Mouse (Mus musculus) hindbrain, embryonic 13.5 days (tissue): ENCODE results near the gene Trim46. TPM values are rescaled to one million over a fixed set of nuclear protein-coding genes. Genes with fewer than 3 reads are reported as not detected.

Experiments
- ATAC-seq: fragments of 200-750 bp; cut with Nextera tagmentation; 2 replicates; pipeline ENCODE4 v1.8.0; 2017; ENCODE audit warnings: moderate TSS enrichment; ENCODE audit not compliant: low FRiP score
- H3K27ac ChIP-seq: fragments of 300-500 bp; sonication (generic); 2 replicates; pipeline ENCODE4 v1.5.1; 2015; ENCODE audit warnings: inconsistent platforms, mild to moderate bottlenecking, moderate library complexity
- H3K27me3 ChIP-seq: fragments of 300-500 bp; sonication (generic); 2 replicates; pipeline ENCODE4 v1.6.1; 2015; ENCODE audit warnings: mild to moderate bottlenecking, inconsistent platforms
- H3K36me3 ChIP-seq: fragments of 300-500 bp; sonication (generic); 2 replicates; pipeline ENCODE4 v1.6.1; 2015; ENCODE audit warnings: mild to moderate bottlenecking, inconsistent platforms
- H3K4me1 ChIP-seq: fragments of 300-500 bp; sonication (generic); replicated peaks from 2 replicates; pipeline ENCODE4 v1.6.1; 2015; ENCODE audit warnings: inconsistent platforms
- H3K4me2 ChIP-seq: fragments of 300-500 bp; sonication (generic); 2 replicates; pipeline ENCODE4 v1.6.1; 2015; ENCODE audit warnings: inconsistent platforms, mild to moderate bottlenecking, moderate library complexity
- H3K4me3 ChIP-seq: fragments of 300-500 bp; sonication (generic); 2 replicates; pipeline ENCODE4 v1.5.1; 2015; ENCODE audit warnings: mild to moderate bottlenecking, inconsistent platforms
- H3K9ac ChIP-seq: fragments of 300-500 bp; sonication (generic); 2 replicates; pipeline ENCODE4 v1.6.1; 2015; ENCODE audit warnings: mild to moderate bottlenecking, inconsistent platforms
- H3K9me3 ChIP-seq: fragments of 300-500 bp; sonication (generic); 2 replicates; pipeline ENCODE4 v1.6.1; 2016; ENCODE audit warnings: inconsistent platforms
- WGBS: fragments of 180-500 bp; shearing (Covaris S2); methylation state at CpG from one replicate; pipeline ENCODE4 v1.1.7; 2015; 5-methylcytosine and 5-hydroxymethylcytosine counted together
- polyA plus RNA-seq: library from polyadenylated mRNA; unstranded; fragments of >200 nt; fragmentation: Nextera tagmentation; extraction: Ambion mirVana; gene quantifications from 2 replicates; pipeline ENCODE4 v1.2.1, GENCODE M21; 2015

The Trim46 gene
- polyA plus RNA-seq, 1 experiment from 2014 or later, result 64.3 TPM

DNA sequence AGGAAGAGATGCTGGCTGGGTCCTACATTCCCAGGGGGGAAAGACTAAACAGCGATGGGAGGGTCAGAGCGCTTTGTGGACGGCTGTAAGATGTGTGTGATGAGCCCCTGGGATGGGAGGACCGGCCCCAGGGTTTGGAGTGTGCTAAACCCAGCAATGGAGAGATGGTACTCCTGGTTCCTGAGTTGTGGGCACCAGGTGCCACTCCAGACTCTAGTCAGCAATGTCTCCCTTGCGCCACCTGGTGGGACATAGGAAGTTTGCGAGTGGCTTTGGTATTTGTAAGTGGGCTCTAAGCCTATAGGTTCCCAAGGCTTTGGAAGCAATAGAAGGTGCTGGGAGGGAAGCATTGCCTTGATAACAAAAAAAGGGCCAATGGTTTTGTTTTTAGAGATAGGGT, 30.3 kb downstream of the Trim46 start:
- ATAC-seq, result peak; percentile 22
- peak overlapping the region; percentile 88 for H3K9ac ChIP-seq
- H3K9me3 ChIP-seq, result no peaks in the 10 kb centered on the region
- peaks cover 8% of the 10 kb centered on the region for H3K36me3 ChIP-seq
- H3K27ac ChIP-seq, result peak overlapping the region; percentile 99
- 0% methylated on average over 6 of the region's 6 CpGs for WGBS
- H3K27me3 ChIP-seq, result no peaks in the 10 kb centered on the region
- peak overlapping the region; percentile 64 for H3K4me3 ChIP-seq
- peaks cover 60% of the 10 kb centered on the region for H3K4me1 ChIP-seq
- H3K4me2 ChIP-seq, result peak overlapping the region; percentile 69

DNA sequence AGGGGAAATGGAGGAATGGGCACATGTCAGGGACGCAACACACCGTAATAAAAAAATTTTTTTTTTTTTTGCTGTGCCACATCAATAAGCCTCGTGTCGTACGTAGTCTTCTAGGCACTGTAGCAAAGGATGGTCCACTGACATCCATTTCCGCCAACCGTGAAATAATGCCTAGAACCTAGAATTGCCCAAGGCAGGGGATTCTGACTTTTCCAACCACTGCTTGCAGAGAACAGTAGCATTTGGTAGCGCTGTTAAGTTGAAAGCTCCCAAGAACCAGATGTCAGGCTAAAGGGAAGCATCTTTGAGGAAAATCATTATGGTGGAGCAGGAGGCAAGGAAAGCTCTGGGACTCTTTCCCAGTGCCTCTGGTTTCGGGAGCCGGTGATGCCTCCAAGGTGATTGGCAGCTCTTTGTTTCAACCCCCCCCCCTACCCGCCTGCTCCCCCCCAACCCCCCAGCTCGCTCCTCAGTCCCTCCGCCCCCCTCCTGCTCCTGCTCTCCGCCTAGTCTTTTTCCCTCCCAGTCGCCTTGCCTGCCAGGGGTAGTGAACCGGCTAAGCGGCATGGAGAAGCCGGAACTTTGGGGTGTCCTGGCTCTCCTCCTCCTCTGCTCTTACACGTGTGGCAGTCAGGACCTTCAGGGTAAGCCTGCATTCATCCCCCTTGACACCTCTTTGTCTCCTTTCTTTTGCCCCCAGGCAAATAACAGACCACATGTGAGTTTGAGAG, 31.3 kb downstream of the Trim46 start, which contains the start of gene Thbs3:
TSS of gene Thbs3 (plus strand) at position 500 of the 731 bp plus-strand sequence.
- Histone ChIP-seq H3K9ac (peak within 1 kb of the TSS; percentile 88), H3K27ac (peak within 1 kb of the TSS; percentile 99), H3K4me1 (peaks cover 54% of the 10 kb centered on the region), H3K27me3 (no peaks in the 10 kb centered on the region), H3K4me2 (peak within 1 kb of the TSS; percentile 69), H3K4me3 (peak within 1 kb of the TSS; percentile 64), H3K36me3 (peaks cover 18% of the 10 kb centered on the region), H3K9me3 (no peaks in the 10 kb centered on the region)
- 0% methylated on average over 19 of the region's 19 CpGs for WGBS
- no peak for ATAC-seq

DNA sequence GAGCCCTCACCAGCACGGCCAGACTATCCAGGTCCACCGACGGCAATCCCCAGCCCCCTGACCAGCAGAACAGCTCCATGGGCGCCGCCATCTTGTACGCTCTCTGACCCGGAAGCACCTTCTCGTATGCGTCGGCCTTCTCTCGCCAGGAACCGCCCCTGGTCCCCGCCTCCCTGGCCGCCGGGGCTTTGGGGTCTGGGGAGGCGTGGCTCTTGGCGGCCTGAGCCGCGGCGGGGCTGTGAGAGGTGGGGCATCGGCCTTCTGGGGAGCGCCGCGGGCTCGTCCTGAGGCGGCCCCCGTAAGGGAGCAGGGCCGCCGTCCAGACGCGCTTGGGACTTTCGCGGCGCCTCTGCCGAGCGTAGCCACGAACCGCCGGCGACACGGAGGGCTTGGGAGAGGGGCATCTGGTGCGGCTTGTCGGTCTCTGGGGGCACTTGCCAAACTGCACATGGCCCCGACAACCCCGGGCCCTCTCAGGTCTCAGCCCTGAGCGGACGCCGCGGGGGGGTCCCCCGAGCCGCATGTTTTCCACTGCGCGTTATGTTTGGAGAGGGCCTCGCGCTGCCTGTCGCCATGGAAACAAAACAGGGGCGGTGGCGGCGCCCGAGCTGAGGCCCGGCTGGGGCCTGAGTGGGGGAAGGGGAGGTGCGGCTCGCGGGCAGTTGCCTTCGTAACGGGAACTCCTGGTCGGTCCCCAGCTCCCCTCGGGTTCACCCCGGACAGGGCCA, 32.1 kb downstream of the Trim46 start:
- under 1% methylated on average over 69 of the region's 69 CpGs for WGBS
- peak; percentile 90 for ATAC-seq
- Histone ChIP-seq H3K4me2 (peak overlapping the region; percentile 69), H3K9ac (peak overlapping the region; percentile 88), H3K4me3 (peak overlapping the region; percentile 64), H3K4me1 (peaks cover 50% of the 10 kb centered on the region), H3K9me3 (no peaks in the 10 kb centered on the region), H3K27me3 (no peaks in the 10 kb centered on the region), H3K36me3 (peaks cover 22% of the 10 kb centered on the region), H3K27ac (peak overlapping the region; percentile 99)

DNA sequence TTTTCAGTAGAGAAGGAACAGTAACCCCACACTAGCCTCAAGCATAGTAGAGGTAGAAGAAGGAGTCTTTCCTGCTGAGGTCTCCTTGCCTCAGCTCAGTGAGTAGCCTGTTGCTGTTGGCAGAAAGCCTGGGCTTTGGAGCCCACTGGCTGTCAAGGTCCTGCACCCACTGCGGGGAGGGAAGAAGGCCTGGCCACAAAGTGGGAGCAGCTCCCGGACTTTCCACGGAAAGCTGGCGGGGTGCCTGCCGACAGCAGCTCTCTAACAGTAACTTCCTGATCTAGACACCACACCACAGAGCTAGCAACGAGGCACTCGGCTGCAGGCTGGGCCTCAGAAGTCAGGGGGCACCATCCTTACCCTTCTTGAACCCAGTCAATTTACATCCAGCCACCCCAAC, 35.4 kb downstream of the Trim46 start:
- ATAC-seq, result no peak
- Histone ChIP-seq H3K36me3 (peaks cover 55% of the 10 kb centered on the region), H3K4me1 (peaks cover 37% of the 10 kb centered on the region), H3K9ac (no peak overlapping the region), H3K27ac (no peak overlapping the region), H3K4me2 (no peak overlapping the region), H3K27me3 (no peaks in the 10 kb centered on the region), H3K9me3 (no peaks in the 10 kb centered on the region), H3K4me3 (no peak overlapping the region)
- 81% methylated on average over 7 of the region's 7 CpGs for WGBS

DNA sequence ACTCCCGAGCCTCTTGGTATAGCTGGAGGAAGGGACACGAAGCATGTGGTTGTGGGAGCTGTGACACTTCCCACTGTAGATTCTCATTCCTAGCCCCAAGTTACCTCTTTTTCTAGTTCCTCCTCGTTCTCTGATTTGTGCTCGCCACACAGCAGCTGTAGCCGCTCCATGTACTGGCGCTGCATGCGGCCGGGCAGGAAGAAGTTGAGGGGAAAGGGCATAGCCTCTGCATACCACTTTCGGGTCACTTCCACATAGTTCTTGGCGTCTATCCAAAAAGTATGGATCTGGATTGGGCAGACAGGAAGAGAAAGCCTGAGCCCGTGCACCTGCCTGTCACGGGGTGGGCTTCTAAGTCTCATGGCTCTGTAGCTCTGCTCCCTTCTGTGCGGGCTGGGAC, 35.9 kb downstream of the Trim46 start:
- Histone ChIP-seq H3K4me1 (peaks cover 32% of the 10 kb centered on the region), H3K4me2 (no peak overlapping the region), H3K9ac (no peak overlapping the region), H3K27me3 (no peaks in the 10 kb centered on the region), H3K9me3 (no peaks in the 10 kb centered on the region), H3K36me3 (peaks cover 60% of the 10 kb centered on the region), H3K27ac (no peak overlapping the region), H3K4me3 (no peak overlapping the region)
- ATAC-seq, result no peak
- WGBS, result 91% methylated on average over 13 of the region's 13 CpGs

DNA sequence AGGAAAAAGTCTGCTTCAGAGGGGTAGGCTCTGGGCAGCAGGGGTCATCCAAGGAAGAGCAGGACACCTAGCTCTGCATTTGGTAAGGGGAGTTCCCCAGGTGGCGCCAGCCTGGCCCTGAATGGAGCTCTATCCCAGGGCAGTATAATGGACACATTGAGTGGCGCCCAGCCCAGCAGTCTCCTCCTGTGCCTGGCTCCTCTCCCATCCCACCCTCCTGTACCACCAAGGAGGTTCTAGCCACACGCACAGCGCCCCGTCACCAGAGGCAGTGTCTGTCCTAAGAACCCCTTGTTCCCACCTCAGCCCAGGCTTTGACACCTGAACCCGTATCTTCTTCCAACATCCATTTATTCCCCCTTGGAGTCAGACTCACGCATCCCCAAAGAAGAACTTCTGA, 36.4 kb downstream of the Trim46 start:
- H3K4me3 ChIP-seq, result no peak overlapping the region

DNA sequence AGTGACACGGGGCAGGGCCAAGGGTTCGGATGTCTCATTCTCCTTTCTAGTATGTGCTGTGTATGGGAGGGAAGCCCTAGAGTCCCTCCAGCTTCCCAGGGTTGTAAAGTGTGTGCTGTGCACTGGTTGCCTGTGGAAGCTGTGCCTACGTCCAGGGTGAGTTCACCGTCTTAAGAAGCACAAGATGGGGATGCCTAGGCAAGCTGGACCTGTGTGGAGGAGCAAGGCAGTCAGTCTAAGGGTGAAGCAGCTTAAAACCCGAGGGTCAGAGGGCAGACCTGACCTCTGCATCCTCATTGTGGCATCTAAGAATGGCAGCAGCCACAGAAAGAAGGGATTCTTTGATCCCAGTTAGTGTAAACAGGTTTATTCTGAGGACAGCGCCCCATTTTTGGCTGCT, 37.4 kb downstream of the Trim46 start:
- no peaks in the 10 kb centered on the region for H3K9me3 ChIP-seq
- H3K9ac ChIP-seq, result no peak overlapping the region
- no peak overlapping the region for H3K27ac ChIP-seq
- peaks cover 22% of the 10 kb centered on the region for H3K4me1 ChIP-seq
- H3K27me3 ChIP-seq, result no peaks in the 10 kb centered on the region
- no peak for ATAC-seq
- no peak overlapping the region for H3K4me3 ChIP-seq
- H3K4me2 ChIP-seq, result no peak overlapping the region
- peaks cover 74% of the 10 kb centered on the region for H3K36me3 ChIP-seq
- 89% methylated on average over 6 of the region's 6 CpGs for WGBS

More for the DNA sequence above, 36.4 kb downstream of the Trim46 start:
- Histone ChIP-seq H3K27ac (no peak overlapping the region), H3K4me2 (no peak overlapping the region), H3K9me3 (no peaks in the 10 kb centered on the region), H3K27me3 (no peaks in the 10 kb centered on the region), H3K36me3 (peaks cover 65% of the 10 kb centered on the region), H3K9ac (0 out of 2 replicates have a peak overlapping the region, but pooled peaks have one; percentile 24), H3K4me1 (peaks cover 27% of the 10 kb centered on the region)
- ATAC-seq, result no peak
- 96% methylated on average over 7 of the region's 7 CpGs for WGBS

DNA sequence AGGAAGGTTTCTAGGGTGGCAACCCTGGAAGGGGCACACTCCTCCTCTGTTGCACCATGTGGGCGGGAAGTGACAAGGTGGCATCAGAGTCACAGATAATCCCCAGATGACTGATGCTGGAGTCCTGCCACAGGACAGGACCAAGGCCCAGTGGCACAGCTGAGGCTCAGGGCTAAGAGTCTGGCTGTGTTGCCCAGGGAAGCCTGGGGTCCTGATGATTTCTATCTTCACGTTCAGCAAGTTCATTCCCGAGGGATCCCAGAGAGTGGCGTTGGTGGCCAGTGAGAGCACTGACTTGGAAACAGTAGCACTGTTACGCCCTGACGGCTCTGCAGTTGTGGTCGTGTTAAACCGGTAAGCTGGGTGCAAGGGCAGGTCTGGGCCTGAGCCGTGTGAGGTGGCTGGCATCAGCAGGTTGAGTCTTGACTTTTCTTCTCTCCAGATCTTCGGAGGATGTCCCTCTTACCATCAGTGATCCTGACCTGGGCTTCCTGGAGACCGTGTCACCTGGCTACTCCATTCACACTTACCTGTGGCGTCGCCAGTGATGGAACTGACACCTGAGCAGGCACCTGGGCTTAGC, 37.9 kb downstream of the Trim46 start:
- no peaks in the 10 kb centered on the region for H3K9me3 ChIP-seq
- no peak overlapping the region for H3K9ac ChIP-seq
- no peaks in the 10 kb centered on the region for H3K27me3 ChIP-seq
- H3K4me3 ChIP-seq, result no peak overlapping the region
- no peak overlapping the region for H3K4me2 ChIP-seq
- no peak for ATAC-seq
- H3K27ac ChIP-seq, result no peak overlapping the region
- H3K36me3 ChIP-seq, result peaks cover 74% of the 10 kb centered on the region
- 92% methylated on average over 13 of the region's 13 CpGs for WGBS
- H3K4me1 ChIP-seq, result peaks cover 23% of the 10 kb centered on the region

DNA sequence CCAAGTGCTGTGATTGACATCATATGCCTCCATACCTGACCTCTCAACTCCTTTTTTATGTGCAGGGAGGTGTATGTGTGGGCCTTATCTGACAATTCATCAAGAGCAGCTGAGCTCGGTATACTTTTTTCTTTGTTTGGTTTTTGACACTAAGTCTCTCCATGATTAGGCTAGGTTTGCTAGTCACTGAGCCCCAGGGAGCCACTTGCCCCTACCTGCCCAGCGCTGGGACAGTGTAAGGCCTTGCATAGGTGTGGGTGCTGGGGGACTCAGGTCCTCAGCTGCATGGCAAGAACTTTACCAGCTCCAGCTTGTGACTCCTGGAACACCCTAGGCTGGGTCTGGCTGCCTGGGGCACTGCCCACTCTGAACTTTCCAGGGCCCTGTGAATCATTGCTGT, 39.4 kb downstream of the Trim46 start:
- no peak for ATAC-seq
- Histone ChIP-seq H3K4me1 (peaks cover 11% of the 10 kb centered on the region), H3K4me2 (no peak overlapping the region), H3K4me3 (no peak overlapping the region), H3K9ac (no peak overlapping the region), H3K27ac (no peak overlapping the region), H3K9me3 (no peaks in the 10 kb centered on the region), H3K27me3 (no peaks in the 10 kb centered on the region), H3K36me3 (peaks cover 74% of the 10 kb centered on the region)
- 90% methylated on average over 2 of the region's 2 CpGs for WGBS

DNA sequence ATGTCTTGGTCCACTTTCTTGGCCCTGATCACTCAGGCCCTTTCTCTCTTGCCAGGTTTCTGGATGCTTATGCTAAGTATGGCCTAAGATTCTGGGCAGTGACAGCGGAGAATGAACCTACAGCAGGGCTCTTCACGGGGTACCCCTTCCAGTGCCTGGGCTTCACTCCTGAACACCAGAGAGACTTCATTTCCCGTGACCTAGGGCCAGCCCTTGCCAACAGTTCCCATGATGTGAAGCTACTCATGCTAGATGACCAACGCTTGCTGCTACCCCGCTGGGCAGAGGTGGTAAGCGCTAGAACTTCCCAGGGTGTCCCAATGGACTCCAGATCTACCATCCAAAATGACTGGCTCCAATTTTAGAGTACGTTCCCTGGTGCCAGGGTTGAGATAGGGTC, 40.0 kb downstream of the Trim46 start:
- H3K27me3 ChIP-seq, result no peaks in the 10 kb centered on the region
- no peak overlapping the region for H3K4me3 ChIP-seq
- H3K36me3 ChIP-seq, result peaks cover 72% of the 10 kb centered on the region
- ATAC-seq, result no peak
- H3K4me1 ChIP-seq, result peaks cover 7% of the 10 kb centered on the region
- no peak overlapping the region for H3K4me2 ChIP-seq
- WGBS, result 92% methylated on average over 7 of the region's 7 CpGs
- H3K9ac ChIP-seq, result no peak overlapping the region
- H3K27ac ChIP-seq, result no peak overlapping the region
- H3K9me3 ChIP-seq, result no peaks in the 10 kb centered on the region

DNA sequence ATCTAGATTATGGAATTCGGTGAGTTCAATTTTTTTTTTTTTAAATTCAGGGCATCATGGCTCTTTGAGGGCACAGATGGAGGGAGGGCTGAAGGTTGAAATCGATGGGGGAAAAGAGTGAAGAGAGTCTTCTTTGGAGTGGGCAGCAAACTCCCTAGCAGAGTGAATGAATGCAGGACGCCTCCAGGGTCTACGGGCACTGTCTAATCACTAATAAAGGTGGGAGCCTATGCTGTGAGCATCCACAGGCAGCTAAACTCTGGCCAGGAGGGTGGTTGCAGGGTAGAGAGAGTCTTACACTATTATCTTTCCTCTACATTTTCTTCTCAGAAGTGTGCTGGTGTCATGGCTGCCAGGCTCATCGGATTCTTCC, 43.0 kb downstream of the Trim46 start:
- H3K27me3 ChIP-seq, result no peaks in the 10 kb centered on the region
- no peaks in the 10 kb centered on the region for H3K9me3 ChIP-seq
- peak overlapping the region; percentile 59; the same call in 1 of the 2 replicates for H3K27ac ChIP-seq
- 43% methylated on average over 5 of the region's 5 CpGs for WGBS
- peaks cover 6% of the 10 kb centered on the region for H3K4me1 ChIP-seq
- peak overlapping the region; percentile 50 for H3K4me3 ChIP-seq
- H3K36me3 ChIP-seq, result peaks cover 43% of the 10 kb centered on the region
- peak overlapping the region; percentile 71 for H3K4me2 ChIP-seq
- ATAC-seq, result peak; percentile 66
- peak overlapping the region; percentile 75 for H3K9ac ChIP-seq
